ENCODE assay signal across 8 mouse cellular contexts in genomic region chr11:96341701-96342575, GRCm38 (mm10). TPM values are rescaled to one million over a fixed set of nuclear protein-coding genes. Genes with fewer than 3 reads are reported as not detected.
DNase-seq lines count a peak whose midpoint lies in the region; ATAC-seq lines count a peak whose summit lies in the region.

No protein-coding gene starts in this region.

- no peak overlapping the region for H3K27ac ChIP-seq in midbrain, embryonic 11.5 days (ENCODE audit: low read depth, low read length)
- H3K27ac ChIP-seq in midbrain, embryonic 13.5 days, result no peak overlapping the region
- peak overlapping the region; percentile 61 for H3K27ac ChIP-seq in heart, embryonic 15.5 days
- H3K27ac ChIP-seq in neural tube, embryonic 15.5 days (replicated peaks), result peak overlapping the region; percentile 99

- ATAC-seq in midbrain, embryonic 11.5 days (ENCODE audit: low FRiP score), result no peak
- ATAC-seq in midbrain, embryonic 13.5 days, result no peak
- ATAC-seq in heart, embryonic 15.5 days (replicated peaks; ENCODE audit: insufficient number of reproducible peaks, insufficient read depth, low FRiP score, low read depth), result no peak
- no peak for ATAC-seq in neural tube, embryonic 15.5 days (ENCODE audit: low FRiP score)
- ATAC-seq in inflammation-experienced regulatory T-cells, adult 6 months, result no peak

- no peak overlapping the region for H3K4me2 ChIP-seq in midbrain, embryonic 11.5 days
- no peak overlapping the region for H3K4me2 ChIP-seq in midbrain, embryonic 13.5 days (replicated peaks)
- H3K4me2 ChIP-seq in heart, embryonic 15.5 days, result peak overlapping the region; percentile 52
- peak overlapping the region; percentile 87 for H3K4me2 ChIP-seq in neural tube, embryonic 15.5 days

- no peaks in the 10 kb centered on the region for H3K4me1 ChIP-seq in midbrain, embryonic 11.5 days (ENCODE audit: control insufficient read depth, insufficient read depth, low read length)
- 0 out of 2 replicates have a peak, but pooled peaks cover 4% of the 10 kb centered on the region for H3K4me1 ChIP-seq in midbrain, embryonic 13.5 days (replicated peaks)
- H3K4me1 ChIP-seq in heart, embryonic 15.5 days (replicated peaks), result peaks cover 29% of the 10 kb centered on the region
- H3K4me1 ChIP-seq in neural tube, embryonic 15.5 days, result peaks cover 95% of the 10 kb centered on the region

- intact Hi-C loops in left cerebral cortex, postnatal 14 days (cut with DNase I), result loop anchor here (10.0 kb wide), 1 partner anchor 337 kb away; the partner anchor contains the start of gene Igf2bp1

- H3K9ac ChIP-seq in midbrain, embryonic 11.5 days (ENCODE audit: low read length), result no peak overlapping the region
- H3K9ac ChIP-seq in midbrain, embryonic 13.5 days (replicated peaks), result no peak overlapping the region
- peak overlapping the region; percentile 35 for H3K9ac ChIP-seq in heart, embryonic 15.5 days
- peak overlapping the region; percentile 66 for H3K9ac ChIP-seq in neural tube, embryonic 15.5 days (replicated peaks)

- no peaks in the 10 kb centered on the region for H3K9me3 ChIP-seq in midbrain, embryonic 11.5 days (ENCODE audit: control insufficient read depth, low read length)
- no peaks in the 10 kb centered on the region for H3K9me3 ChIP-seq in midbrain, embryonic 13.5 days
- H3K9me3 ChIP-seq in heart, embryonic 15.5 days (replicated peaks), result no peaks in the 10 kb centered on the region
- no peaks in the 10 kb centered on the region for H3K9me3 ChIP-seq in neural tube, embryonic 15.5 days (replicated peaks)

- peak; percentile 94 for DNase-seq in midbrain, embryonic 11.5 days (ENCODE audit: low spot score, missing footprints)
- DNase-seq in kidney, postnatal 14 days, result peak; percentile 77
- DNase-seq in left cerebral cortex, adult 11 months (ENCODE audit: low spot score), result no peak
- DNase-seq in left cerebral cortex, postnatal 14 days (ENCODE audit: low spot score in 2 of 2), result no peak

- under 1% methylated on average over 40 of the region's 40 CpGs for WGBS in midbrain, embryonic 11.5 days
- under 1% methylated on average over 40 of the region's 40 CpGs for WGBS in midbrain, embryonic 13.5 days
- WGBS in heart, embryonic 15.5 days, result 2% methylated on average over 40 of the region's 40 CpGs
- WGBS in neural tube, embryonic 15.5 days, result 2% methylated on average over 40 of the region's 40 CpGs

- H3K27me3 ChIP-seq in midbrain, embryonic 11.5 days (ENCODE audit: control insufficient read depth, insufficient read depth, low read length), result peaks cover 100% of the 10 kb centered on the region
- peaks cover 100% of the 10 kb centered on the region for H3K27me3 ChIP-seq in midbrain, embryonic 13.5 days
- peaks cover 96% of the 10 kb centered on the region for H3K27me3 ChIP-seq in heart, embryonic 15.5 days
- no peaks in the 10 kb centered on the region for H3K27me3 ChIP-seq in neural tube, embryonic 15.5 days (replicated peaks)

- no peak overlapping the region for H3K4me3 ChIP-seq in midbrain, embryonic 11.5 days (ENCODE audit: low read depth, low read length)
- H3K4me3 ChIP-seq in midbrain, embryonic 13.5 days (replicated peaks), result no peak overlapping the region
- H3K4me3 ChIP-seq in heart, embryonic 15.5 days, result peak overlapping the region; percentile 42
- peak overlapping the region; percentile 44 for H3K4me3 ChIP-seq in neural tube, embryonic 15.5 days (replicated peaks)

- H3K36me3 ChIP-seq in midbrain, embryonic 11.5 days (ENCODE audit: control insufficient read depth, insufficient read depth, low read length), result no peaks in the 10 kb centered on the region
- no peaks in the 10 kb centered on the region for H3K36me3 ChIP-seq in midbrain, embryonic 13.5 days
- H3K36me3 ChIP-seq in heart, embryonic 15.5 days, result no peaks in the 10 kb centered on the region
- H3K36me3 ChIP-seq in neural tube, embryonic 15.5 days, result no peaks in the 10 kb centered on the region

RNA-seq across cellular contexts. Expression of gene Hoxb2, which starts 8.4 kb away (rescaled TPM):
- not detected in 2 replicates for polyA plus RNA-seq in midbrain, embryonic 11.5 days (2014; fragmentation: Nextera tagmentation; extraction: Ambion mirVana)
- 0.19 and 0.28 TPM in 2 replicates for polyA plus RNA-seq in midbrain, embryonic 13.5 days (2015; fragmentation: Nextera tagmentation; extraction: Ambion mirVana)
- 3.7 and 6.8 TPM in 2 replicates for polyA plus RNA-seq in heart, embryonic 15.5 days (2015; fragmentation: Nextera tagmentation; extraction: Ambion mirVana)
- polyA plus RNA-seq in neural tube, embryonic 15.5 days (2015; fragmentation: Nextera tagmentation; extraction: Ambion mirVana), result 33.7 and 42.3 TPM in 2 replicates
- total RNA-seq in left cerebral cortex, postnatal 14 days (2021), result not detected
- polyA plus RNA-seq in inflammation-experienced regulatory T-cells, adult 6 months (2017; shearing (Covaris generic)), result not detected

RNA-seq across cellular contexts. Expression of gene Hoxb3, which starts 18.8 kb away (rescaled TPM):
- not detected in 2 replicates for polyA plus RNA-seq in midbrain, embryonic 11.5 days (2014; fragmentation: Nextera tagmentation; extraction: Ambion mirVana)
- polyA plus RNA-seq in midbrain, embryonic 13.5 days (2015; fragmentation: Nextera tagmentation; extraction: Ambion mirVana), result 0.11 TPM in 1 of 2 replicates, not detected in the other
- polyA plus RNA-seq in heart, embryonic 15.5 days (2015; fragmentation: Nextera tagmentation; extraction: Ambion mirVana), result 0.71 and 0.98 TPM in 2 replicates
- 8.0 and 12.6 TPM in 2 replicates for polyA plus RNA-seq in neural tube, embryonic 15.5 days (2015; fragmentation: Nextera tagmentation; extraction: Ambion mirVana)
- not detected for total RNA-seq in left cerebral cortex, postnatal 14 days (2021)
- polyA plus RNA-seq in inflammation-experienced regulatory T-cells, adult 6 months (2017; shearing (Covaris generic)), result under 1 TPM in 1 of 3 experiments, not detected in 2; 0.86 TPM

RNA-seq across cellular contexts. Expression of gene Hoxb1, which starts 23.6 kb away (rescaled TPM):
- not detected in 2 replicates for polyA plus RNA-seq in midbrain, embryonic 11.5 days (2014; fragmentation: Nextera tagmentation; extraction: Ambion mirVana)
- not detected in 2 replicates for polyA plus RNA-seq in midbrain, embryonic 13.5 days (2015; fragmentation: Nextera tagmentation; extraction: Ambion mirVana)
- polyA plus RNA-seq in heart, embryonic 15.5 days (2015; fragmentation: Nextera tagmentation; extraction: Ambion mirVana), result not detected in 2 replicates
- polyA plus RNA-seq in neural tube, embryonic 15.5 days (2015; fragmentation: Nextera tagmentation; extraction: Ambion mirVana), result 0.38 and 0.65 TPM in 2 replicates
- not detected for total RNA-seq in left cerebral cortex, postnatal 14 days (2021)
- polyA plus RNA-seq in inflammation-experienced regulatory T-cells, adult 6 months (2017; shearing (Covaris generic)), result not detected

RNA-seq across cellular contexts. Expression of gene Hoxb4, which starts 23.9 kb away (rescaled TPM):
- polyA plus RNA-seq in midbrain, embryonic 11.5 days (2014; fragmentation: Nextera tagmentation; extraction: Ambion mirVana), result not detected in 2 replicates
- polyA plus RNA-seq in midbrain, embryonic 13.5 days (2015; fragmentation: Nextera tagmentation; extraction: Ambion mirVana), result not detected in 2 replicates
- polyA plus RNA-seq in heart, embryonic 15.5 days (2015; fragmentation: Nextera tagmentation; extraction: Ambion mirVana), result 0.31 and 0.70 TPM in 2 replicates
- 3.7 and 5.0 TPM in 2 replicates for polyA plus RNA-seq in neural tube, embryonic 15.5 days (2015; fragmentation: Nextera tagmentation; extraction: Ambion mirVana)
- not detected for total RNA-seq in left cerebral cortex, postnatal 14 days (2021)
- 1 to 10 TPM in 2 of 3 experiments, under 1 TPM in 1; 0.92 to 1.5 (median 1.2) TPM for polyA plus RNA-seq in inflammation-experienced regulatory T-cells, adult 6 months (2017; shearing (Covaris generic))

RNA-seq across cellular contexts. Expression of gene Hoxb5, which starts 38.8 kb away (rescaled TPM):
- not detected in 2 replicates for polyA plus RNA-seq in midbrain, embryonic 11.5 days (2014; fragmentation: Nextera tagmentation; extraction: Ambion mirVana)
- polyA plus RNA-seq in midbrain, embryonic 13.5 days (2015; fragmentation: Nextera tagmentation; extraction: Ambion mirVana), result 0.08 TPM in 1 of 2 replicates, not detected in the other
- polyA plus RNA-seq in heart, embryonic 15.5 days (2015; fragmentation: Nextera tagmentation; extraction: Ambion mirVana), result 1.4 and 3.3 TPM in 2 replicates
- polyA plus RNA-seq in neural tube, embryonic 15.5 days (2015; fragmentation: Nextera tagmentation; extraction: Ambion mirVana), result 39.5 and 106 TPM in 2 replicates
- total RNA-seq in left cerebral cortex, postnatal 14 days (2021), result not detected
- not detected for polyA plus RNA-seq in inflammation-experienced regulatory T-cells, adult 6 months (2017; shearing (Covaris generic))

Comparison
In these comparisons a context has a peak if more than half of its experiments do, and no peak if none do; other contexts are left out.
1. DNase-seq: peak in midbrain, embryonic 11.5 days (single experiment) and kidney, postnatal 14 days (single experiment); none in left cerebral cortex, adult 11 months (single experiment) and left cerebral cortex, postnatal 14 days (0 of 2).
2. H3K27ac ChIP-seq: peak in heart, embryonic 15.5 days (single experiment) and neural tube, embryonic 15.5 days (single experiment); none in midbrain, embryonic 11.5 days (single experiment) and midbrain, embryonic 13.5 days (single experiment).
3. H3K4me2 ChIP-seq: peak in heart, embryonic 15.5 days (single experiment) and neural tube, embryonic 15.5 days (single experiment); none in midbrain, embryonic 11.5 days (single experiment) and midbrain, embryonic 13.5 days (single experiment).
4. H3K4me3 ChIP-seq: peak in heart, embryonic 15.5 days (single experiment) and neural tube, embryonic 15.5 days (single experiment); none in midbrain, embryonic 11.5 days (single experiment) and midbrain, embryonic 13.5 days (single experiment).
5. H3K9ac ChIP-seq: peak in heart, embryonic 15.5 days (single experiment) and neural tube, embryonic 15.5 days (single experiment); none in midbrain, embryonic 11.5 days (single experiment) and midbrain, embryonic 13.5 days (single experiment).